Mouse (Mus musculus) myocyte (in vitro differentiated cells): ENCODE results near the gene Nup93. TPM values are rescaled to one million over a fixed set of nuclear protein-coding genes. Genes with fewer than 3 reads are reported as not detected.

Experiments
- H3K27me3 ChIP-seq: one replicate; pipeline ENCODE4 v1.6.1; 2011; ENCODE audit not compliant: control insufficient read depth, insufficient read depth, insufficient read length
- H3K36me3 ChIP-seq: one replicate; pipeline ENCODE4 v1.6.1; 2011; ENCODE audit not compliant: control insufficient read depth, insufficient read depth
- H3K4me2 ChIP-seq: one replicate; pipeline ENCODE4 v1.6.1; 2011; ENCODE audit warnings: low read depth, control low read depth
- H3K4me3 ChIP-seq: one replicate; pipeline ENCODE4 v1.5.1; 2011; ENCODE audit warnings: mild to moderate bottlenecking, control low read depth, moderate library complexity
- H3K79me2 ChIP-seq: one replicate; pipeline ENCODE4 v1.6.1; 2011; ENCODE audit not compliant: control insufficient read depth, insufficient read depth
- H3ac ChIP-seq: one replicate; pipeline ENCODE4 v1.6.1; 2011; ENCODE audit not compliant: control insufficient read depth, insufficient read length
- CEBPB ChIP-seq: IDR thresholded peaks from 2 replicates; pipeline ENCODE4 v1.6.1; 2011; ENCODE audit warnings: mild to moderate bottlenecking, moderate library complexity; ENCODE audit not compliant: poor library complexity, insufficient read depth, severe bottlenecking
- E2F4 ChIP-seq: IDR thresholded peaks from one replicate; pipeline ENCODE4 v1.6.1; 2011; ENCODE audit warnings: mild to moderate bottlenecking, control low read depth, moderate library complexity; ENCODE audit not compliant: insufficient read depth
- MAX ChIP-seq: IDR thresholded peaks from one replicate; pipeline ENCODE4 v1.6.1; 2011; ENCODE audit warnings: low read depth, mild to moderate bottlenecking, control low read depth
- MYOD1 ChIP-seq, 3 experiments: IDR thresholded peaks; one replicate each; pipeline ENCODE4 v1.6.1; 2011; ENCODE audit warnings: control low read depth in 2 of 3, low read depth in 2 of 3, mild to moderate bottlenecking in 2 of 3, moderate library complexity in 1 of 3; ENCODE audit not compliant: insufficient read length in 2 of 3, control insufficient read depth in 1 of 3
- MYOG ChIP-seq, 3 experiments: IDR thresholded peaks; one replicate each; pipeline ENCODE4 v1.6.1; 2011; ENCODE audit warnings: control low read depth in 2 of 3, low read depth in 2 of 3, mild to moderate bottlenecking in 2 of 3; ENCODE audit not compliant: insufficient read length in 2 of 3, control insufficient read depth in 1 of 3, insufficient read depth in 1 of 3
- POLR2A ChIP-seq: IDR thresholded peaks from one replicate; pipeline ENCODE4 v1.6.1; 2011; ENCODE audit warnings: low read depth, mild to moderate bottlenecking, control low read depth, moderate library complexity; ENCODE audit not compliant: insufficient read length
- POLR2AphosphoS2 ChIP-seq: IDR thresholded peaks from one replicate; pipeline ENCODE4 v1.6.1; 2011; ENCODE audit warnings: low read depth, control low read depth; ENCODE audit not compliant: insufficient read length
- REST ChIP-seq: IDR thresholded peaks from one replicate; pipeline ENCODE4 v1.6.1; 2011; ENCODE audit warnings: mild to moderate bottlenecking, control low read depth, moderate library complexity; ENCODE audit not compliant: insufficient read depth, insufficient read length
- SRF ChIP-seq: IDR thresholded peaks from one replicate; pipeline ENCODE4 v1.6.1; 2011; ENCODE audit warnings: low read depth; ENCODE audit not compliant: control insufficient read depth, insufficient read length
- TCF12 ChIP-seq: IDR thresholded peaks from one replicate; pipeline ENCODE4 v1.6.1; 2011; ENCODE audit warnings: mild to moderate bottlenecking, control low read depth; ENCODE audit not compliant: poor library complexity, insufficient read depth, severe bottlenecking
- TCF3 ChIP-seq: IDR thresholded peaks from one replicate; pipeline ENCODE4 v1.6.1; 2011; ENCODE audit warnings: low read depth, control low read depth; ENCODE audit not compliant: insufficient read length
- USF1 ChIP-seq: IDR thresholded peaks from one replicate; pipeline ENCODE4 v1.6.1; 2011; ENCODE audit warnings: low read depth, mild to moderate bottlenecking, control low read depth, moderate library complexity
- polyA plus RNA-seq: library from polyadenylated mRNA; unstranded; fragments of >200 nt; fragmentation: generic; extraction: Trizol; gene quantifications from one replicate; pipeline ENCODE4 v1.2.1, GENCODE M21; 2012; ENCODE audit warnings: missing spikeins

Gene Nup93
- polyA plus RNA-seq, 1 experiment, result 38.1 TPM

DNA sequence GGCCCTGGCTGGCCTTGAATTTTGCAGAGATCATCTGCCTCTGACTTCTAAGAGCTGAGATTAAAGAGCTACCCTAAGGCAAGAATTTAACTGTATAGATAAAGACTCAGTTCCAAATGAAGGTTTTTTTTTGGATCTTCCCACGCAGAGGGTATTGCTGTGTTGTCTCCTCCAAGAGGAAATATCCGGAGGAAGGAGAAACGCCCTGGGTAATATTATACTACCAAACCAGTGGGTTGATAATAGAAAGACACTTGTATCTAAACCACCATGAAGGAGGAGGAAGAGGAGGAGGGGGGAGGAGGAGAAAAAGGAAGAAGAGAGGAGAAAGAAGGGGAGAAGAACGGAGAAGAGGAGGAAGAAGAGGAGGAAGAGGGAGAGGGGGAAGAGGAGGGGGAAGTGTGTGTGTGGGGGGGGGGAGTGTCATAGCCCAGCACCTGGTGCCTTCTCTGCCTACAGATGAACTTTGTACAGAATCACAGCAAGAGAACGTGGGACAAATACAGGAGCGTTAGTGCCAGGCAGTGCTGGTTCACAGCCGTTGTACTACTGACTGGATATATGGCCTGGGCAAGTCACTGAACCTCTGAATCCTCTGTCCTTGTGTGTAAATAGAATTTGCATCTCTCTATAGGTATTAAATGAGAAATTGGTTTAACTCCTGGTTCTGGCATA lies 36.5 kb upstream of the Nup93 start:
- TF ChIP-seq SRF, result no peak
- no peak for TF ChIP-seq MYOG (IDR thresholded peaks at IDR 0.05; ENCODE audit: control insufficient read depth in 1 of 3, insufficient read depth in 1 of 3, insufficient read length in 2 of 3, low read depth in 2 of 3)
- TF ChIP-seq MAX, result no peak
- no peak for TF ChIP-seq MYOD1 (IDR thresholded peaks at IDR 0.05; ENCODE audit: control insufficient read depth in 1 of 3, insufficient read length in 2 of 3, low read depth in 2 of 3)
- no peak for TF ChIP-seq CEBPB
- no peak for TF ChIP-seq E2F4
- no peak for TF ChIP-seq POLR2A
- TF ChIP-seq POLR2AphosphoS2, result no peak
- TF ChIP-seq TCF3, result no peak
- no peak for TF ChIP-seq TCF12
- TF ChIP-seq REST, result no peak
- no peak for TF ChIP-seq USF1
- Histone ChIP-seq H3K36me3 (no peaks in the 10 kb centered on the region), H3K4me3 (peak overlapping the region; percentile 91), H3K79me2 (peaks cover 14% of the 10 kb centered on the region), H3ac (no peak overlapping the region), H3K27me3 (no peaks in the 10 kb centered on the region), H3K4me2 (peak overlapping the region; percentile 91)

DNA sequence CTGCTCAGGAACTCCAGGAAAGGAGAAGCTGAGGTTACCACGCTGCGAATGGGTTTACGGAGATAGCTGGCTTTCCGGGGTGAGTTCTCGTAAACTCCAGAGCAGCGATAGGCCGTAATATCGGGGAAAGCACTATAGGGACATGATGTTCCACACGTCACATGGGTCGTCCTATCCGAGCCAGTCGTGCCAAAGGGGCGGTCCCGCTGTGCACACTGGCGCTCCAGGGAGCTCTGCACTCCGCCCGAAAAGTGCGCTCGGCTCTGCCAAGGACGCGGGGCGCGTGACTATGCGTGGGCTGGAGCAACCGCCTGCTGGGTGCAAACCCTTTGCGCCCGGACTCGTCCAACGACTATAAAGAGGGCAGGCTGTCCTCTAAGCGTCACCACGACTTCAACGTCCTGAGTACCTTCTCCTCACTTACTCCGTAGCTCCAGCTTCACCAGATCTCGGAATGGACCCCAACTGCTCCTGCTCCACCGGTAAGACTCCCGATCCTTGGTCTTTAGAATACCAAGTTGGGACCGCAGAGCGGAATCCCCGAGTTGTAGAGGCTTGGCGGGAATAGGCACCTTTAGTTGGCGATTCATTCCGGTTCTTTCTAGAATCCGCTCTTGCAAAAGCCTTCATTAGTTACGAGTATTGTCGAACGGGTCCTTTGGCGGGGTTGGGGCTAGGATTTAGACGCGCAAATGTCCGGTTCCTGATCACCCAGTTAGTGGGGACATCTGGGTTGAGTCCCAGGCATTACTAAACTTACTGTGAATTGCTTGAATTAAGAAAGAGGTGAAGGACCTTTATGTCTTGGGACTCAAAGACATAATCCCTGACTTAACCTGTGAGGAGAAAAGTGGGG lies 35.3 kb upstream of the Nup93 start, which contains the start of gene Mt1:
TSS of gene Mt1 (plus strand) at position 226 of the 856 bp plus-strand sequence.
- TF ChIP-seq MYOG (IDR thresholded peaks at IDR 0.05; ENCODE audit: control insufficient read depth in 1 of 3, insufficient read depth in 1 of 3, insufficient read length in 2 of 3, low read depth in 2 of 3) (peak in 1 of 3 experiments; percentile 52), SRF (peak; percentile 31), USF1 (peak; percentile 76), CEBPB (no peak), E2F4 (no peak), MAX (no peak), POLR2A (peak; percentile 90), POLR2AphosphoS2 (peak; percentile 96), TCF3 (no peak), MYOD1 (IDR thresholded peaks at IDR 0.05; ENCODE audit: control insufficient read depth in 1 of 3, insufficient read length in 2 of 3, low read depth in 2 of 3) (peak in 1 of 3 experiments; percentile 34), REST (no peak), TCF12 (no peak)
- H3K79me2 ChIP-seq, result peaks cover 14% of the 10 kb centered on the region
- H3ac ChIP-seq, result peak within 1 kb of the TSS; percentile 23
- peak within 1 kb of the TSS; percentile 97 for H3K4me2 ChIP-seq
- H3K36me3 ChIP-seq, result no peaks in the 10 kb centered on the region
- H3K27me3 ChIP-seq, result no peaks in the 10 kb centered on the region
- peak within 1 kb of the TSS; percentile 91 for H3K4me3 ChIP-seq

DNA sequence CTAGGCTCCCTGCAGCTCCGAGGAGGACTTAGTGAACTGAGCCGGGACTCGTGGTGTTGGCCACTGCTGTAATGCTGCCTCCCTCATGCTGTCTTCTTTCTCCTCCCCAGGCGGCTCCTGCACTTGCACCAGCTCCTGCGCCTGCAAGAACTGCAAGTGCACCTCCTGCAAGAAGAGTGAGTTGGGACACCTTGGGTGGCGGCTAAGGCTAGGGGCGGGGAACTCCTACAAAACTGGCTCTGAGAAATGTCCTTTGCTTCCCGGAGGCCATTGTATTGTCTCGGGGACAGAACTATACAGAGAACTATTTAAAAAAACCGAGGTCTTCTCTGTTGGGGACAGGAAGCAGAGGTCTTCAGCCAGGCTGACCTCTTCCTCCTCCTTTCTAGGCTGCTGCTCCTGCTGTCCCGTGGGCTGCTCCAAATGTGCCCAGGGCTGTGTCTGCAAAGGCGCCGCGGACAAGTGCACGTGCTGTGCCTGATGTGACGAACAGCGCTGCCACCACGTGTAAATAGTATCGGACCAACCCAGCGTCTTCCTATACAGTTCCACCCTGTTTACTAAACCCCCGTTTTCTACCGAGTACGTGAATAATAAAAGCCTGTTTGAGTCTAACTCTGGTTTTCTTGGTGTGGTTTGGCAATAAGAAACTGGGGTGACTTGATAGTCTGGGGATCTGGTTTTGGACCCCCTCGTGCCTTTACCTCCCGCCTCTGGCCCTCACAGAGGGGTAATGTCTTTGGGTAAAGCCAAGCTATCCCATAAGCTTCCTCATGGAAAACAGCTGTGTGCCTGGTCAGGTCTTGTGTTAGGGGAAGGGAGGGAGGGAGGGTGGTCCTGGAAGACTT lies 34.4 kb upstream of the Nup93 start:
- no peaks in the 10 kb centered on the region for H3K27me3 ChIP-seq
- no peaks in the 10 kb centered on the region for H3K36me3 ChIP-seq
- H3ac ChIP-seq, result peak overlapping the region; percentile 23
- TF ChIP-seq POLR2AphosphoS2 (peak; percentile 57), CEBPB (no peak), POLR2A (peak; percentile 40), MYOD1 (IDR thresholded peaks at IDR 0.05; ENCODE audit: control insufficient read depth in 1 of 3, insufficient read length in 2 of 3, low read depth in 2 of 3) (no peak)
- peak overlapping the region; percentile 97 for H3K4me2 ChIP-seq
- H3K4me3 ChIP-seq, result peak overlapping the region; percentile 91
- peaks cover 14% of the 10 kb centered on the region for H3K79me2 ChIP-seq

DNA sequence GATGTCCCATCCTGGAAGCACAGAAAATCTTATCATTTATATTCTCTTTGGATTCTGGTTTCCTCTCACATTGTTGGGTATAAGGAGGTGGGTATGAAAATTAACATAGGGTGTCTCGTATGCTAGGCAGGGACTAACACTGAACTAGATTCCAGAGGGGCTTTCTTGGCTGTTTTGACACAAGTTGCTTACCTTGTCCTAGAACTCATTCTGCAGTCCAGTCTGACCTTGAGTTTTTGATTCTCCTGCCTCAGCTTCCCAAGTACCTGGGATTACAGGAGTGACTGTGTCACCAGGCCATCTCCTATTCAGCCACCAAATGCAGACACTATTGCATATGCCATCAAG lies 33.8 kb upstream of the Nup93 start:
- Histone ChIP-seq H3ac (no peak overlapping the region), H3K27me3 (no peaks in the 10 kb centered on the region), H3K79me2 (peaks cover 14% of the 10 kb centered on the region), H3K36me3 (no peaks in the 10 kb centered on the region), H3K4me2 (peak overlapping the region; percentile 97), H3K4me3 (peak overlapping the region; percentile 91)
- TF ChIP-seq MYOD1 (IDR thresholded peaks at IDR 0.05; ENCODE audit: control insufficient read depth in 1 of 3, insufficient read length in 2 of 3, low read depth in 2 of 3) (no peak), SRF (no peak), TCF3 (no peak), POLR2AphosphoS2 (no peak), REST (no peak), MYOG (IDR thresholded peaks at IDR 0.05; ENCODE audit: control insufficient read depth in 1 of 3, insufficient read depth in 1 of 3, insufficient read length in 2 of 3, low read depth in 2 of 3) (no peak), TCF12 (no peak), E2F4 (no peak), CEBPB (no peak), USF1 (no peak), MAX (no peak), POLR2A (no peak)
